Mouse (Mus musculus) heart, embryonic 13.5 days (tissue): ENCODE measurements around the gene Aqp3. TPM values are rescaled to one million over a fixed set of nuclear protein-coding genes. Genes with fewer than 3 reads are reported as not detected.
A peak's percentile ranks its signal among the peaks of the same experiment; 100 is the strongest.

Source experiments
- ATAC-seq: fragments of 200-750 bp; cut with Nextera tagmentation; 2 replicates; pipeline ENCODE4 v1.8.0; 2017; ENCODE audit warnings: moderate TSS enrichment; ENCODE audit not compliant: insufficient number of reproducible peaks, low FRiP score, low TSS enrichment; ENCODE audit errors: extremely low read depth
- H3K27ac ChIP-seq: fragments of 300-500 bp; sonication (generic); replicated peaks from 2 replicates; pipeline ENCODE4 v1.5.1; 2015; ENCODE audit warnings: moderate library complexity, mild to moderate bottlenecking, inconsistent platforms
- H3K27me3 ChIP-seq: fragments of 300-500 bp; sonication (generic); replicated peaks from 2 replicates; pipeline ENCODE4 v1.6.1; 2015; ENCODE audit warnings: mild to moderate bottlenecking, inconsistent platforms
- H3K36me3 ChIP-seq: fragments of 300-500 bp; sonication (generic); 2 replicates; pipeline ENCODE4 v1.6.1; 2015; ENCODE audit warnings: mild to moderate bottlenecking, inconsistent platforms
- H3K4me1 ChIP-seq: fragments of 300-500 bp; sonication (generic); 2 replicates; pipeline ENCODE4 v1.6.1; 2015; ENCODE audit warnings: inconsistent platforms
- H3K4me2 ChIP-seq: fragments of 300-500 bp; sonication (generic); 2 replicates; pipeline ENCODE4 v1.6.1; 2015; ENCODE audit warnings: inconsistent platforms, mild to moderate bottlenecking, moderate library complexity
- H3K4me3 ChIP-seq: fragments of 300-500 bp; sonication (generic); 2 replicates; pipeline ENCODE4 v1.5.1; 2015; ENCODE audit warnings: moderate library complexity, mild to moderate bottlenecking, inconsistent platforms
- H3K9ac ChIP-seq: fragments of 300-500 bp; sonication (generic); 2 replicates; pipeline ENCODE4 v1.6.1; 2015; ENCODE audit warnings: inconsistent platforms, mild to moderate bottlenecking, moderate library complexity
- H3K9me3 ChIP-seq: fragments of 300-500 bp; sonication (generic); 2 replicates; pipeline ENCODE4 v1.6.1; 2016; ENCODE audit warnings: inconsistent platforms
- WGBS: fragments of 180-500 bp; shearing (Covaris S2); methylation state at CpG from one replicate; pipeline ENCODE4 v1.1.7; 2015; ENCODE audit warnings: mixed read lengths; 5-methylcytosine and 5-hydroxymethylcytosine counted together
- polyA plus RNA-seq: library from polyadenylated mRNA; unstranded; fragments of >200 nt; fragmentation: Nextera tagmentation; extraction: Ambion mirVana; gene quantifications from 2 replicates; pipeline ENCODE4 v1.2.1, GENCODE M21; 2015

Gene Aqp3
- polyA plus RNA-seq, 1 experiment from 2014 or later = 0.87 TPM

- Histone ChIP-seq H3K36me3 (no peaks in the 10 kb centered on the region), H3K9me3 (no peaks in the 10 kb centered on the region), H3K9ac (peak overlapping the region; percentile 76; the same call in 1 of the 2 replicates), H3K4me1 (peaks cover 49% of the 10 kb centered on the region), H3K27ac (no peak overlapping the region), H3K4me3 (peak overlapping the region; percentile 54), H3K27me3 (peaks cover 37% of the 10 kb centered on the region), H3K4me2 (peak overlapping the region; percentile 89)
- 17% methylated on average over 11 of the region's 11 CpGs for WGBS
- no peak for ATAC-seq
These were observed 581 bp upstream of the Aqp3 start for GRCm38 (mm10) chr4:41098577-41098951.

GRCm38 (mm10) chr4:41097381-41097780, 602 bp downstream of the Aqp3 start:
- Histone ChIP-seq H3K36me3 (no peaks in the 10 kb centered on the region), H3K27me3 (peaks cover 37% of the 10 kb centered on the region), H3K4me2 (peak overlapping the region; percentile 89), H3K27ac (no peak overlapping the region), H3K4me1 (peaks cover 49% of the 10 kb centered on the region), H3K4me3 (peak overlapping the region; percentile 54), H3K9ac (peak overlapping the region; percentile 76; the same call in 1 of the 2 replicates), H3K9me3 (no peaks in the 10 kb centered on the region)
- ATAC-seq = no peak
- WGBS = 64% methylated on average over 13 of the region's 13 CpGs

- H3K27me3 ChIP-seq = peaks cover 38% of the 10 kb centered on the region
- H3K27ac ChIP-seq = no peak overlapping the region
- no peaks in the 10 kb centered on the region for H3K9me3 ChIP-seq
- WGBS = 64% methylated on average over 5 of the region's 5 CpGs
- peak overlapping the region; percentile 89 for H3K4me2 ChIP-seq
- H3K4me1 ChIP-seq = peaks cover 49% of the 10 kb centered on the region
- ATAC-seq = no peak
- peak overlapping the region; percentile 8; the same call in 1 of the 2 replicates for H3K9ac ChIP-seq
- peak overlapping the region; percentile 54; the same call in 1 of the 2 replicates for H3K4me3 ChIP-seq
- H3K36me3 ChIP-seq = no peaks in the 10 kb centered on the region
These were observed 1.2 kb downstream of the Aqp3 start for GRCm38 (mm10) chr4:41096794-41097193.

GRCm38 (mm10) chr4:41096169-41096568, 1.8 kb downstream of the Aqp3 start:
- WGBS = 37% methylated on average over 8 of the region's 8 CpGs
- Histone ChIP-seq H3K9me3 (no peaks in the 10 kb centered on the region), H3K4me1 (peaks cover 49% of the 10 kb centered on the region), H3K9ac (0 out of 2 replicates have a peak overlapping the region, but pooled peaks have one; percentile 8), H3K27me3 (peaks cover 41% of the 10 kb centered on the region), H3K36me3 (no peaks in the 10 kb centered on the region), H3K27ac (no peak overlapping the region), H3K4me3 (no peak overlapping the region), H3K4me2 (peak overlapping the region; percentile 89)
- ATAC-seq = no peak

- WGBS = 45% methylated on average over 9 of the region's 9 CpGs
- H3K27me3 ChIP-seq = peaks cover 29% of the 10 kb centered on the region
- H3K27ac ChIP-seq = peak overlapping the region; percentile 37; the same call in 1 of the 2 replicates
- H3K9me3 ChIP-seq = no peaks in the 10 kb centered on the region
- no peaks in the 10 kb centered on the region for H3K36me3 ChIP-seq
- H3K4me3 ChIP-seq = no peak overlapping the region
- H3K4me2 ChIP-seq = peak overlapping the region; percentile 26
- peaks cover 53% of the 10 kb centered on the region for H3K4me1 ChIP-seq
- peak; percentile 29; the same call in 1 of the 2 replicates for ATAC-seq
- H3K9ac ChIP-seq = no peak overlapping the region
These were observed 3.6 kb downstream of the Aqp3 start for GRCm38 (mm10) chr4:41094361-41094760.

- Histone ChIP-seq H3K9ac (no peak overlapping the region), H3K27ac (no peak overlapping the region), H3K9me3 (no peaks in the 10 kb centered on the region), H3K4me1 (peaks cover 46% of the 10 kb centered on the region), H3K4me2 (no peak overlapping the region), H3K36me3 (no peaks in the 10 kb centered on the region), H3K27me3 (peaks cover 23% of the 10 kb centered on the region), H3K4me3 (no peak overlapping the region)
- WGBS = 50% methylated on average over 1 of the region's 1 CpGs
- no peak for ATAC-seq
These were observed 5.0 kb downstream of the Aqp3 start for GRCm38 (mm10) chr4:41092958-41093357.

GRCm38 (mm10) chr4:41091391-41091790, 6.6 kb downstream of the Aqp3 start:
- Histone ChIP-seq H3K9ac (no peak overlapping the region), H3K27me3 (peaks cover 9% of the 10 kb centered on the region; the same call in 1 of the 2 replicates), H3K36me3 (no peaks in the 10 kb centered on the region), H3K4me3 (no peak overlapping the region), H3K27ac (no peak overlapping the region), H3K9me3 (no peaks in the 10 kb centered on the region), H3K4me2 (no peak overlapping the region), H3K4me1 (peaks cover 42% of the 10 kb centered on the region)
- 33% methylated on average over 3 of the region's 3 CpGs for WGBS
- ATAC-seq = no peak

GRCm38 (mm10) chr4:41089705-41090104, 8.3 kb downstream of the Aqp3 start:
- Histone ChIP-seq H3K9ac (no peak overlapping the region), H3K9me3 (no peaks in the 10 kb centered on the region), H3K27ac (no peak overlapping the region), H3K36me3 (no peaks in the 10 kb centered on the region), H3K4me1 (peaks cover 26% of the 10 kb centered on the region), H3K4me2 (no peak overlapping the region), H3K4me3 (no peak overlapping the region), H3K27me3 (peaks cover 9% of the 10 kb centered on the region; the same call in 1 of the 2 replicates)
- 60% methylated on average over 2 of the region's 2 CpGs for WGBS
- no peak for ATAC-seq

- no peak overlapping the region for H3K4me2 ChIP-seq
- H3K9ac ChIP-seq = no peak overlapping the region
- H3K36me3 ChIP-seq = no peaks in the 10 kb centered on the region
- peaks cover 21% of the 10 kb centered on the region for H3K4me1 ChIP-seq
- H3K9me3 ChIP-seq = no peaks in the 10 kb centered on the region
- H3K4me3 ChIP-seq = no peak overlapping the region
- H3K27ac ChIP-seq = no peak overlapping the region
- 78% methylated on average over 4 of the region's 4 CpGs for whole genome bisulfite sequencing
- ATAC-seq = no peak
- H3K27me3 ChIP-seq = peaks cover 9% of the 10 kb centered on the region; the same call in 1 of the 2 replicates
These were observed 8.8 kb downstream of the Aqp3 start for GRCm38 (mm10) chr4:41089189-41089588.

GRCm38 (mm10) chr4:41087459-41088298, 10.3 kb downstream of the Aqp3 start:
- WGBS = 66% methylated on average over 16 of the region's 16 CpGs
- H3K27ac ChIP-seq = no peak overlapping the region
- peaks cover 19% of the 10 kb centered on the region for H3K4me1 ChIP-seq
- peak overlapping the region; percentile 9; the same call in 1 of the 2 replicates for H3K4me2 ChIP-seq
- H3K9ac ChIP-seq = no peak overlapping the region
- no peak overlapping the region for H3K4me3 ChIP-seq
- H3K36me3 ChIP-seq = no peaks in the 10 kb centered on the region
- H3K9me3 ChIP-seq = no peaks in the 10 kb centered on the region
- peaks cover 16% of the 10 kb centered on the region; the same call in 1 of the 2 replicates for H3K27me3 ChIP-seq
- no peak for ATAC-seq

- no peak overlapping the region; the same call in 1 of the 2 replicates for H3K4me2 ChIP-seq
- ATAC-seq = no peak
- WGBS = 65% methylated on average over 9 of the region's 9 CpGs
- H3K9me3 ChIP-seq = no peaks in the 10 kb centered on the region
- peaks cover 19% of the 10 kb centered on the region for H3K4me1 ChIP-seq
- H3K4me3 ChIP-seq = no peak overlapping the region
- H3K27me3 ChIP-seq = peaks cover 16% of the 10 kb centered on the region; the same call in 1 of the 2 replicates
- no peaks in the 10 kb centered on the region for H3K36me3 ChIP-seq
- no peak overlapping the region for H3K27ac ChIP-seq
- H3K9ac ChIP-seq = no peak overlapping the region
These were observed 11.0 kb downstream of the Aqp3 start for GRCm38 (mm10) chr4:41086947-41087346.
